Mouse (Mus musculus) left cerebral cortex, postnatal 36 days (tissue): ENCODE data around the gene Slc17a7. TPM values are rescaled to one million over a fixed set of nuclear protein-coding genes. Genes with fewer than 3 reads are reported as not detected.
A peak's percentile ranks its signal among the peaks of the same experiment; 100 is the strongest.
"Not testable (repeated sequence)": the region's sequence is repeated elsewhere in the genome, so short reads cannot be mapped to it uniquely, and the experiment has no call there.

ENCODE experiments used
- DNase-seq, 2 experiments: peaks; one replicate each; pipeline ENCODE4 v3.0.0; 2021 to 2022; ENCODE audit warnings: low spot score in 2 of 2, mixed read lengths in 1 of 2
- intact Hi-C: fragments of 180-260 bp; cut with DNase I; formaldehyde crosslinking; loops from one replicate; pipeline ENCODE4 v1.15.1; 2025
- total RNA-seq, 2 experiments: library from RNA; stranded (reverse); gene quantifications; 2 replicates each; pipeline ENCODE4 v1.2.3; 2021

Slc17a7 gene
- total RNA-seq, 2 experiments from 2014 or later = 1,276 to 1,585 TPM

DNA sequence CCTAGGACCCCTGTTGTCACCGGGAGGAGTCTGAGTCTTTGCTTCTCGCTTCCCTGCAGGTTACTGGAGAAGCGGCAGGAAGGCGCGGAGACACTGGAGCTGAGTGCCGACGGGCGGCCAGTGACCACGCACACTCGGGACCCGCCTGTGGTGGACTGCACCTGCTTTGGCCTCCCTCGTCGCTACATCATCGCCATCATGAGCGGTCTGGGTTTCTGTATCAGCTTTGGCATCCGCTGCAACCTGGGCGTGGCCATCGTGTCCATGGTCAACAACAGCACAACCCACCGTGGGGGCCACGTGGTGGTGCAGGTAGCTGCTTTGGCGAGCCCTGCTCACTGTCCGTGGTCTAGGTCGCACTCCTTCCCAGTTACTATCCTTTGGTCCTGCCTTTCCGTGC, 4.9 kb downstream of the Slc17a7 start:
- DNase-seq = peak in 1 of 2 experiments; percentile 23
- intact Hi-C loops = no loop called here

DNA sequence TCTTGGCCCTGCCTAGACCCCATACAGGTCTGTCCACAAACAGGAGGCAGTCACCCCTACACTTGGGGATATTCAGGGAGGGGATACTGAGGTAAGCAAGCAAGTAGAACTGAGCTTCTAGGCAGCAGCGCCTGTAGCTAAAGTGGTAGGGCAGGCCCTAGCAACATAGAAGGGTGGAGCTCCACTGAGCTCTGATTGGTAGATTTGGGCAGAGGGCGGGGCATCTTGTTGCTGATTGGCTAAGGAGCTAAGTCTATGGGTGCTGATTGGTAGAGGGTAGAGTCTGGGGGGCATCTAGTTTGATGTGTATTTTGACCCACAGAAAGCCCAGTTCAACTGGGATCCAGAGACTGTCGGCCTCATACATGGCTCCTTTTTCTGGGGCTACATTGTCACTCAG, 5.7 kb downstream of the Slc17a7 start:
- DNase-seq = peak in 1 of 2 experiments; percentile 40
- intact Hi-C loops = no loop called here

DNA sequence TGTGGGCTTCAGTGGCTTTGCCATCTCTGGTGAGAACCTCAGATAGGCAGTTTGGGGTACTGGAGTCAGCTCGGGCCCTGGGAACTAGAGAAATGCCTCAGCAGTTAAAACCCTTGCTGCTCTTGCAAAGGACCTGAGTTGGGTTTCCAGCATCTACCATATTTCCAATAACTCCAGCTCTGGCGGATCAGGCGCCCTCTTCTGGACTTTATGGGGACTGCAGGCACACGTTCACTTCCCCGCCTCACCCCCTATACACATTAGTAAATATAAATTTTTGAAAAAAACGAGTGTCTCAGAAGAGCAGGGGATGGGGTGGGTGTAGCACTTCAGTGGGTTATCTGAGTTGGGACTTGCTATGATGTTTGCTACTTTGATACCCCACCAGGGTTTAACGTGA, 9.2 kb downstream of the Slc17a7 start:
- intact Hi-C loops = no loop called here
- DNase-seq = peak in 1 of 2 experiments; percentile 27

DNA sequence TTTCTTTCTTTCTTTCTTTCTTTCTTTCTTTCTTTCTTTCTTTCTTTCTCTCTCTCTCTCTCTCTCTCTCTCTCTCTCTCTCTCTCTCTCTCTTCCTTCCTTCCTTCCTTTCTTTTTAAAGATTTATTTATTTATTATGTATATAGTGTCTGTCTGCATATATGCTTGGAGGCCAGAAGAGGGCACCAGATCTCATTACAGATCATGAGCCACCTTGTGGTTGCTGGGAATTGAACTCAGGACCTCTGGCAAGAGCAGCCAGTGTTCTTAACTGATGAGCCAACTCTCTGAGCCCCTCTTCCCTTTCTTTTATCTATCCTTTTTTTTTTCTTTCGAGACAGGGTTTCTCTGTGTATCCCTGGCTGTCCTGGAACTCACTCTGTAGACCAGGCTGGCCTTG, 10.0 kb downstream of the Slc17a7 start:
- DNase-seq, intact Hi-C loops: not testable (repeated sequence)

DNA sequence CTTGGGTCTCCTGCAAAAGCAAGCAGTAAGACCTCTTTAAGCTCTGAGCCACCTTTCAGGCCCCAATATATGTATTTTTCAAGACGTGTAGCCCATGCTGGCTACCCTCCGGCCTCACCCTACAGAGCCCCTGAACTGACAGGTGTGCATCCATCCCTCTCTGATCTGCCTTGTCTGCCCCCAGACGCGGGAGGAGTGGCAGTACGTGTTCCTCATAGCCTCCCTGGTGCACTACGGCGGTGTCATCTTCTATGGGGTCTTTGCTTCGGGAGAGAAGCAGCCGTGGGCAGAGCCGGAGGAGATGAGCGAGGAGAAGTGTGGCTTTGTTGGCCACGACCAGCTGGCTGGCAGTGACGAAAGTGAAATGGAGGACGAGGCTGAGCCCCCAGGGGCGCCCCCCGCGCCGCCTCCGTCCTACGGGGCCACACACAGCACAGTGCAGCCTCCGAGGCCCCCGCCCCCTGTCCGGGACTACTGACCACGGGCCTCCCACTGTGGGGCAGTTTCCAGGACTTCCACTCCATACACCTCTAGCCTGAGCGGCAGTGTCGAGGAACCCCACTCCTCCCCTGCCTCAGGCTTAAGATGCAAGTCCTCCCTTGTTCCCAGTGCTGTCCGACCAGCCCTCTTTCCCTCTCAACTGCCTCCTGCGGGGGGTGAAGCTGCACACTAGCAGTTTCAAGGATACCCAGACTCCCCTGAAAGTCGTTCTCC, 11.0 kb downstream of the Slc17a7 start:
- intact Hi-C loops = no loop called here
- DNase-seq = peak in 1 of 2 experiments; percentile 38

DNA sequence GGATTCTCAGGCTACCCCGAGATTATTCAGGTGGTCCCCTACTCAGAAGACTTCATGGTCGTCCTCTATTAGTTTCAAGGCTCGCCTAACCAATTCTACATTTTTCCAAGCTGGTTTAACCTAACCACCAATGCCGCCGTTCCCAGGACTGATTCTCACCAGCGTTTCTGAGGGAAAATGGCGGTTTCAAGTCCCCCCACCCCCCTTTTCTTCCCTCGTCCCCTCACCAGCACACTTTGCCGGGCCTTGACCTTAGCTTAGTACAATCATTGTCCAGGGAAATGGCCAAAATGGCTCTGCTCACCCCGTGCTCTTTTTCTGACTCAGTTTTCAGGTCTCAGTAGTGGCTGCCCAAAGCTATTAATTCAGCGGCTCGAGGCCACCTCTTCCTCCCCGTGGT, 11.6 kb downstream of the Slc17a7 start:
- DNase-seq = no peak
- intact Hi-C loops = no loop called here

DNA sequence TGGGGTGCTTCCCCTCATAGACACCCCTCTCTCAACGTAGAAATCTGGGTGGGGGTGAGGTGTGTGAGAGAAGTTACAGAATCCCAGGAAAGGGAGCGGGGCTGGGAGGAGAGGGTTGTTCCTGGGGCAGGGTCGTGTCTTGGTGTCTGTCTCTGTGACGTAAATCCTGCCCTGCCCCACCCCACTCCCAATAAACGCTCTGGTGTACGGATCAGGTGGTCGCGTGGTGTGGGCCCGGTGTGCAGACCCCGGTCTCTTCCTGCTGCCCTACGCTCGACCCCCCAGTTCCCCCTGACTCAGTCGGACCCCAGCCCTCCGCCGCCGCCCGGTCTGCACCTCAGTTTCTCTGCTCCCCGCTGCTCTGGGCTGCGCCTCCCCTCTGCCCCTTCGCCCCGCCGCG, 12.2 kb downstream of the Slc17a7 start:
- peak in 1 of 2 experiments; percentile 19 for DNase-seq
- intact Hi-C loops = no loop called here

DNA sequence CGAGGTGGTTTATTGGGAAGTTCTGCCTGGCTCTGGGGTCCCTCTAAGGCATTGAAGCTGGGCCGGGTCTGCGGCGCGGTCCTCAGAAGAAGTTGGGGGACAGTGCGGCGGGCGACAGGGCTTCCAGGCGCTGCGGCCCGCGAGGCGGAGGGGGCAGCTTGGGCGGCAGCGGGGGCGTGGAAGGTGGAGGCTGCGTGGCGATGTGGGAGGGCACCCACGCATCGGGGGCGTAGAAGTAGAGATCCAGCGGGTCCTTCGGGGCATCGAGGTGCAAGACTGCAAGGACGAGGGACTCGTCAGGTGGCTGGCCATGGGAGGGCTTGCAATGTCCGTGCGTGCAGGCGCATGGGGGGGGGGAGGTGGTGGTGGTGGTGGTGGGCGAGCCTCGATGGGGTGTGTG, 12.6 kb downstream of the Slc17a7 start:
- DNase-seq = peak in 1 of 2 experiments; percentile 43

DNA sequence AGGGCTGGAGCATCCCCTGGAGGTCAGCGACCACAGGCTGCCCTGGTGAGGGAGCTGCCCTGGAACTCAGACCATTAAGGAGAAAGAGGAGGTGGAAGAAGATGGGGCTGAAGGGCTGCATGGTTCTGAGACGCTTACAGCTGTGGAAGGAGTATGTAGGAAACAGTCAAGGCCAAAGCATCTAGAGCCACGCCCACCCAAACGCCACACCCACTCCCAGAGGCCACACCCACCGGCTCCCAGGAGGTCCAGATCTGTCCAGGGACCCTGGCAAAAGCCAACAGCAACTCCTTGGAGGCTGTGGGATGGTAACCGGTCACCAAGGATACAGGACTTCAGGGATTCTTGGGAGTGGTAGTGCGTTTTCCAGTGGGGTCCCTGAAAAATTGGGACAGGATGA, 14.8 kb downstream of the Slc17a7 start:
- intact Hi-C loops = no loop called here
- DNase-seq = no peak

More for the DNA sequence above, 12.6 kb downstream of the Slc17a7 start:
- intact Hi-C loops = no loop called here

DNA sequence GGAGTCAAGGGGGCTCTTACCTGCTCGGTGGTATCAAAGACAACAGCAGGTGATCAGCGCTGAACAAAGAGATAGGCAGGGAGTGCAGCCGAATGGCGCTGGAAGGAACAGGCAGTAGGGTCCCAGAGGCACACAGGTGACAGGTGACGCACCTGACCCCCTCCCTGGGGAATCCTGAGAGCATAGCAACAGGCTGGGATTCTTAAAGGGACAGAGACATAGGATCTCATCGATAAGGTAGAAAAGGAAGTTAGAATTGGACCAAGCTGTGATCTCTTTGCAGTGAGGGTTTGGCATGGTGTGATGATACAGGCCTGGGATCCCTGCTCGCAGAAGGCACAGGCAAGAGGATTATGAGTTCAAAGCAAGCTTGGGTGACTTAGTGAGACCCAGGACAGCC, 15.7 kb downstream of the Slc17a7 start, which contains the start of gene Gfy:
Gene Gfy, minus strand, starts transcription at position 101 of the 400 bp plus-strand sequence.
- intact Hi-C loops = no loop called here
- no peak for DNase-seq

DNA sequence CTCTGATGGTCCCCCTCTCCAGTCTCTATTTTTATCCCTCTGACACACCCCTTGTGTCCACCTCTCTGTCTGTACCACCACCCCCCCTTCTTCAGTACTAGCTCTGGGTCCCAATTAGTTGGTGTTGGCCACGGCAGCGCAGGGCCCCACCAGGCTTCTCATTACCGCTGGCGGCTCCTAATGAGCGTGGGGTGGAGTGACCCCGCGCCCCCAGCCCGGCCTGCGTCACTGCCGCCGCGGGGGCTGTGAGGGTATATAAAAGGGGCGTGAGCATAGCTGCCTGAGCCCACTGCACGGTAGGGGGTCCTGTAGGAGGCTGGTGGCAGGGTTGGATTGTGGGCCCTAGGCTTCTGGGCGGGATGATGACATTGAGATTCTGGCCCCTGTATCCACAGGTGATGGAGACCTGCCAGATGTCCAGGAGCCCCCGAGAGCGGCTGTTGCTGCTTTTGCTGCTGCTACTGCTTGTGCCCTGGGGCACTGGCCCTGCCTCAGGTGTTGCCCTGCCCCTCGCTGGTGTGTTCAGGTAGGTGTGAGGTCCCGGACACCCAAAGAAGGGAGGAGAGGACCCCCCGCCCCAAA, 17.2 kb downstream of the Slc17a7 start, which contains the start of gene Pth2:
Gene Pth2, plus strand, starts transcription at position 100 of the 582 bp plus-strand sequence.
- DNase-seq = no peak
- intact Hi-C loops = no loop called here

DNA sequence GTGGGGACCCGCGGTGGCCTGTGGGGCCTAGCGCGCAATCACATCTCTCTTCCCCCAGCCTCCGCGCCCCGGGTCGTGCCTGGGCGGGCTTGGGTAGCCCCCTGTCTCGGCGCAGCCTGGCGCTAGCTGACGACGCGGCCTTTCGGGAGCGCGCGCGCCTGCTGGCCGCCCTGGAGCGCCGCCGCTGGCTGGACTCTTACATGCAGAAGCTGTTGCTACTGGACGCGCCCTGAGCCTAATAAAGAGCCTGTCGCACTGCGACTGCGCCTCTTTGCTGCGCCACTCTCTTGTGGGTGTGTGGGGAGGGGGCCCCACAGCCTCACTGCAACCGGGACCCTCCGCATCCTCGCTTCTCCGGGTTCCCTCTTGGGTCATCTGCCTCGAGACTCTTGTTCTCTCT, 17.8 kb downstream of the Slc17a7 start:
- intact Hi-C loops = no loop called here
- no peak for DNase-seq

DNA sequence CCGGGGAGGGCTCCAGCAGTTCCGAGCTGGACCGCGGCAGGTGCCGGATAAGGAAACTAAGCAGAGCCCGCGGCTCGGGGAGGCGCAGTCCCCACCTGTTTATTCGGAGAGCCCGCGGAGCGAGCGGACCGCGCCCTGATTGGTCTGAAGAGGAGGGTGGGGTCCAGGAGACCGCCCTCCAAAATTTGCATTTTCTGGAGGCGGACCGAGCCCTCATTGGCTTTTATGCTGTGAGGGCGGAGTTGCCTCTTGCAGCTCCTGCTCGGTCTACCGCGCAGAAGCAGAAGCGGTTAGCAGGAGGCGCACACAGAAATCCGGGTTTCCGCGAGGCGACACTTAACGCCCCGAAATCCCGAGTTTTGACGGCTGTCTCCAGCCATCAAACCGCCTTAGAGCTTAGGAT, 18.5 kb downstream of the Slc17a7 start:
- intact Hi-C loops = no loop called here
- DNase-seq = peak; percentile 84 to 85

DNA sequence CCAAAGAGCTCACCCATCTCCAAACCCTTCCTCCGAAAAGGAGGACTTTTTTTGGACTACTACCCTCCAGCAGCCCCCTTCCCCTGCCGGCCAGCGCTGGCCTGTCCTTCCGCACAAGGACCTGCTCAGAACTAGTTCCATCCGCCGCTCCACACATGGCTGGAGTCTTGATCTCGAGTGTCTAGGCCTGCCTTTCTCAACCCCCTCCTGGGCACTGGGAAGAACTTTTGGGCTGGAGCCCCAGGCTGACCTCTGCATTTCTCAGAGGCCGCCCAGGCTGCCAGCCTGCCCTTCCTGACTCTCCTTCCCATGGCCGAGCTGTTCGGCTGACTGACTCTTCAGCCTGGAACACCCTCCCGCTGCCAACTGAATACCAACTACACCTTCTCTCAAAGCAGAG, 18.9 kb downstream of the Slc17a7 start:
- intact Hi-C loops = no loop called here
- no peak for DNase-seq

DNA sequence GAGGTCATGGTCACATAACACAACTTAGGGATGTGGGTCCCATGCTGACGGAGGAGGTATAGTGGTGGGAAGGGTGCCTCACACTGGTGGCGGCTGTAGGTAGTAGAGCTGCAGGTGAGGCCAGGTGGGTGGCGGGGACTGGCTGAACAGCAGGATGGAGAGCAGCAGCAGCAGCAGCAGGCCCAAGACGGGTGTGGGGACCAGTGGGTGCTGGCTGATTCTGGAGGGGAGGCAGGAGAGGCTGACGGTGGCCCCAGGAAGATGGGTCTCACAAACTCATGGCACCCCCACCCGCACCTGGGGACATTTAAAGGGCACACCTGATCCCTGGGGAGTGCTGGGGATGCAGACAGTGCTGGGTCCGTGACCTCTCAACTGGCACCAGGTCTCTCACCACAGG, 19.9 kb downstream of the Slc17a7 start:
- intact Hi-C loops = no loop called here

DNA sequence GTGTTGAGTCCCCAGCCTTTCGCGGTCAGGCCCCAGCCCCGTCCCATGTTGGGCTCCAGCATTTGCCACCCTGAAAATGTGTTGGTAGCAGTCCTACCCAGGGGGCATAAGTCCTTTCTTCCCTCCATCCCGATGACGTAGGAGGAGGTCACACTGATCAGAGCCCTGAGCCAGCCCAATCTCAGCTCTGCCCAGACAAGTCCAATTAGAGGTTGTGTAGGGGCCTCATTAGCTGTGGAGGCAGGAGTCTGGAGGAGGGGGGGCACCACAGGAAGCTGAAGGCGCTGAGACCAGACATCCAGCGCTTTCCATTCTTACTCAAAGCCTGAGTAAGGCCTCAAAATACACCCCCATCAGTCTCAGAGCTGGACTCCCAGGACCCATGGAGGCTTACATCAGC, 22.2 kb downstream of the Slc17a7 start:
- intact Hi-C loops = no loop called here
- DNase-seq = no peak

More for the DNA sequence above, 19.9 kb downstream of the Slc17a7 start:
- no peak for DNase-seq

DNA sequence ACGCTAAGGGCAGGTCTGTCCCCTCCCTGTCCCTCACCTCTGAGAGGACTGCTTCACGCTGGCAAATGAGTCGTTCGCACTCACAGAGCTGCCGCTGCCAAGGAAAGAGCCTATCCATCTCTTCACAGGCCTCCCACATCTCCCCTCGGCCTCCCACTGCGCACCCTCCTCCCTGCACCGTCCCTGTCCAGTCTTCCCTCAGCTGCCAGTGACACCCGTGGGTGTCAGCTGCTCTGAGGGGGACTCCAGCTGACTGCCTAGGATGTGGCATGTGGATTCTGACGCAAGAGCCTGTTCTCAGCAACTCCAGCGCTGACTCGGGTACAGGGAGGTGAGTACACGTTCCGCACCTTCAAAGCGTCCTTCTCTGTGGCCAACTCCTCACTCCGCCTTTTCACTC, 25.9 kb downstream of the Slc17a7 start:
- intact Hi-C loops = no loop called here

DNA sequence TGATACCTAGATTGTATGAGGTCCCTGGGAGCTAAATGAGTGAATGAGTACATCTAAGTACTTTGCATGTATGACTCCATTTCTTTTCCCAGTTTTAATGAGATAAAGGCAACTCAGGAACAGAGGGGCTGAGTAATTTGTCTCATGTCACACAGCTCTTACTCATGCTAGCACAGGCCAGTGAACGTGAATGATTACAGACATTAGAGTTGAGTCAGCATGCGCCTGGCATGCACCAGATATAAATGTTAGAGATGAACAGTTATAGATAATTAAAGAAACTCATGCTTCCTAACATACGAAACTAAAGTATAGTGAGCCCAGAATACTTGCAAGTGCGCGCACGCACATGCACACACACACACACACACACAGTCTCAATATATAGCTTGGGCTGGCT, 26.4 kb downstream of the Slc17a7 start:
- intact Hi-C loops = loop anchor here (2.0 kb wide), 1 partner anchor 43 kb away; no protein-coding TSS in a partner anchor
- no peak for DNase-seq

More for the DNA sequence above, 25.9 kb downstream of the Slc17a7 start:
- DNase-seq = peak; percentile 73 to 80

DNA sequence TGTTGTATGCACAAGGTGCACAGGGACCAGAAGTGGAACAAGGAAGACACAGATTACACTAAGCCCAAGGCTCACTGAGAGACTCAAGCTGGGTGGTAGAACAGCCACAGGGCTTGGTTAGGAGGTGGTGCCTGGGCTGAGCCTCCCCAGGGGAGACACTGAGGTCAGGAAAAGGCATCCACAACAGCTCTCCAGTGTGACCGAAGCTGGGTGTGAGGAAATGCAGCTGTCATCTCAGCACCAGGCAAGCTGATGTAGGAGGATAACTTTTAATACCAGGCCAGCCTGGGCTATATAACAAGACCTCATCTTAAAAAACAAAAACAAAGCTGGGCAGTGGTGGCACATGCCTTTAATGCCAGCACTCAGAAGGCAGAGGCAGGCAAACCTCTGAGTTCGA, 27.4 kb downstream of the Slc17a7 start:
- no peak for DNase-seq
- intact Hi-C loops = loop anchor here (2.0 kb wide), 1 partner anchor 42 kb away; no protein-coding TSS in a partner anchor

DNA sequence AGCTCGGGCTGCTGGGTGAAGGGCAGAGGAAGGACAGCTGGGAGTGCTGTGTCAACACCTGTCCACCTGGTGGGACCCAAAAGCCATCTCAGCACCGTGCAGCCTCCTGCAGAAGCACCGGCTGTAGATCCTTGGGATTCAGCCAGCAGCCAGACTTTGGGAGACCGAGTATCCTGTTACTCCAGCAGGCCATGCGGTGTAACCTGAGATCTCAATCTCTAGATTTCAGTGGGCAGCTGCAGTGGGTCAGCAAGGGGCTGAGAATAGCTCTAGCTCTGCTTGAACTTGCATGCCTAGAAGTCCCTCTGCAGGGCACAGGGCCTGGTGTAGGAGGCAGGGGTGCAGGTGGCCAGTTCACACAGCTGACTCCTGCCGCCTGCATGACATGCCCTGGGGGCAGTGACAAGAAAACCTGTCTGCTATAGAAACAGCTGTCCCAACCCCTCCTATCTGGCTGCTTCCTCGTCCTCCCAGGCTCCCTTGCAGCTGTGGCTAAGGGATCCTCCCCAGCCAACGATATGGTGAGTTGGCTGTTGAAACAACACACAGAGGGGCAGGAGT, 28.1 kb downstream of the Slc17a7 start:
- intact Hi-C loops = loop anchor here (2.0 kb wide), 1 partner anchor 41 kb away; no protein-coding TSS in a partner anchor
- DNase-seq = no peak
